Mouse (Mus musculus): ENCODE data around the gene Mtch1.

DNA sequence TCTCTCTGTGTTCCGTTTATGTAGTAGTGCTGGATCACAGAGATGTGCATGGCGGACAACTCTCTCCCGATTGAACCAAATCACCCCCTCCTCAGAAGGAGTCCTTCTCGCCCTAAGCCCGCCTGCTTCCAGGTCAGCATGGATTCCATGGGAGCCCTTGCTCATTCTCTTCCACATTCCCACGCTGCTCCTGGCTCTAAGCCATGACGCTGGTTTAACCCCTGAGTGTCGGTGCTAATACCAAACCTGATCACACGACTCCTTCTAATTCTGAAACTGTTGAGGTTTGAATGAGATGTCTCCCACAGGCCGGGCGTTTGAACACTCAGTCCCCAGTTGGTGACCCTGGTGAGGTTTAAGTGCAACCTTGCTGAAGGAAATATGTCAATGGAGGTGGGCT is 34.7 kb upstream of the Mtch1 start:
- TF ChIP-seq CTCF (IDR thresholded peaks at IDR 0.05): no peak
- no peak for TF ChIP-seq EP300 (IDR thresholded peaks at IDR 0.05)
